Mouse (Mus musculus): ENCODE measurements around the gene Dnmt3l. TPM values are rescaled to one million over a fixed set of nuclear protein-coding genes. Genes with fewer than 3 reads are reported as not detected.
"Not testable (repeated sequence)": the region's sequence is repeated elsewhere in the genome, so short reads cannot be mapped to it uniquely, and the experiment has no call there.

The Dnmt3l gene
- total RNA-seq, 2 experiments from 2014 or later = not detected

- H3K27ac ChIP-seq = no peak overlapping the region
- DNase-seq (ENCODE audit: low spot score in 2 of 2) = no peak
- TF ChIP-seq CTCF (conservative IDR thresholded peaks at IDR 0.05) = no peak
- H3K4me3 ChIP-seq = no peak overlapping the region
Observed at GRCm38 (mm10) chr10:78012661-78013495, 28.9 kb upstream of the Dnmt3l start.

- TF ChIP-seq CTCF (conservative IDR thresholded peaks at IDR 0.05) = no peak
- H3K27ac ChIP-seq = no peak overlapping the region
- no peak overlapping the region for H3K4me3 ChIP-seq
- DNase-seq (ENCODE audit: low spot score in 2 of 2) = no peak
Observed at GRCm38 (mm10) chr10:78015489-78015888, 26.3 kb upstream of the Dnmt3l start.

GRCm38 (mm10) chr10:78016366-78016765 lies 25.4 kb upstream of the Dnmt3l start:
- Histone ChIP-seq H3K27ac (no peak overlapping the region), H3K4me3 (no peak overlapping the region)
- no peak for TF ChIP-seq CTCF (conservative IDR thresholded peaks at IDR 0.05)
- DNase-seq (ENCODE audit: low spot score in 2 of 2) = no peak

- peak overlapping the region; percentile 49 for H3K4me3 ChIP-seq
- H3K27ac ChIP-seq = no peak overlapping the region
- peak; percentile 58 to 85 for DNase-seq (ENCODE audit: low spot score in 2 of 2)
- TF ChIP-seq CTCF (conservative IDR thresholded peaks at IDR 0.05) = peak; percentile 100; the same call in 1 of the 2 replicates
Observed at GRCm38 (mm10) chr10:78018797-78019203, 22.9 kb upstream of the Dnmt3l start.

- no peak for DNase-seq (ENCODE audit: low spot score in 2 of 2)
- TF ChIP-seq CTCF (conservative IDR thresholded peaks at IDR 0.05) = no peak
- no peak overlapping the region for H3K27ac ChIP-seq
- no peak overlapping the region for H3K4me3 ChIP-seq
Observed at GRCm38 (mm10) chr10:78019291-78019690, 22.5 kb upstream of the Dnmt3l start.

GRCm38 (mm10) chr10:78019984-78020383 lies 21.8 kb upstream of the Dnmt3l start:
- not testable (repeated sequence) for H3K4me3 ChIP-seq; DNase-seq (ENCODE audit: low spot score in 2 of 2); H3K27ac ChIP-seq

- H3K27ac ChIP-seq; H3K4me3 ChIP-seq; DNase-seq (ENCODE audit: low spot score in 2 of 2): not testable (repeated sequence)
- TF ChIP-seq CTCF (conservative IDR thresholded peaks at IDR 0.05) = peak; percentile 65
Observed at GRCm38 (mm10) chr10:78025453-78025852, 16.3 kb upstream of the Dnmt3l start.

GRCm38 (mm10) chr10:78028129-78028528 lies 13.6 kb upstream of the Dnmt3l start:
- Histone ChIP-seq H3K27ac (no peak overlapping the region), H3K4me3 (no peak overlapping the region)
- DNase-seq (ENCODE audit: low spot score in 2 of 2) = peak; percentile 54 to 79
- TF ChIP-seq CTCF (conservative IDR thresholded peaks at IDR 0.05) = peak; percentile 96

GRCm38 (mm10) chr10:78029080-78029479 lies 12.7 kb upstream of the Dnmt3l start:
- no peak overlapping the region for H3K4me3 ChIP-seq
- no peak for DNase-seq (ENCODE audit: low spot score in 2 of 2)
- no peak for TF ChIP-seq CTCF (conservative IDR thresholded peaks at IDR 0.05)
- no peak overlapping the region for H3K27ac ChIP-seq

GRCm38 (mm10) chr10:78031987-78032386 lies 9.8 kb upstream of the Dnmt3l start:
- DNase-seq (ENCODE audit: low spot score in 2 of 2) = no peak
- no peak for TF ChIP-seq CTCF (conservative IDR thresholded peaks at IDR 0.05)
- Histone ChIP-seq H3K27ac (no peak overlapping the region), H3K4me3 (no peak overlapping the region)

- Histone ChIP-seq H3K27ac (no peak overlapping the region), H3K4me3 (no peak overlapping the region)
- no peak for TF ChIP-seq CTCF (conservative IDR thresholded peaks at IDR 0.05)
- DNase-seq (ENCODE audit: low spot score in 2 of 2) = no peak
Observed at GRCm38 (mm10) chr10:78037139-78037538, 4.6 kb upstream of the Dnmt3l start.

GRCm38 (mm10) chr10:78042096-78042495 lies 349 bp downstream of the Dnmt3l start:
- no peak overlapping the region for H3K4me3 ChIP-seq
- no peak for DNase-seq (ENCODE audit: low spot score in 2 of 2)
- no peak for TF ChIP-seq CTCF (conservative IDR thresholded peaks at IDR 0.05)
- no peak overlapping the region for H3K27ac ChIP-seq

- Histone ChIP-seq H3K27ac (no peak overlapping the region), H3K4me3 (peak overlapping the region; percentile 37)
- peak; percentile 48 to 55 for DNase-seq (ENCODE audit: low spot score in 2 of 2)
- TF ChIP-seq CTCF (conservative IDR thresholded peaks at IDR 0.05) = no peak
Observed at GRCm38 (mm10) chr10:78042697-78043405, 1.1 kb downstream of the Dnmt3l start.

Measured in layer of hippocampus, adult 2 months (tissue).